Mouse (Mus musculus) ES-E14 (cell line): ENCODE data around the gene Atp10b.

ENCODE experiments used
- HCFC1 ChIP-seq: IDR thresholded peaks from 2 replicates; pipeline ENCODE4 v1.6.1; 2012; ENCODE audit warnings: low read length, inconsistent platforms, borderline replicate concordance; ENCODE audit not compliant: insufficient read depth
- MAFK ChIP-seq: IDR thresholded peaks from 2 replicates; pipeline ENCODE4 v1.6.1; 2014; ENCODE audit warnings: mild to moderate bottlenecking, low read depth, low read length, inconsistent platforms; ENCODE audit not compliant: insufficient read depth

DNA sequence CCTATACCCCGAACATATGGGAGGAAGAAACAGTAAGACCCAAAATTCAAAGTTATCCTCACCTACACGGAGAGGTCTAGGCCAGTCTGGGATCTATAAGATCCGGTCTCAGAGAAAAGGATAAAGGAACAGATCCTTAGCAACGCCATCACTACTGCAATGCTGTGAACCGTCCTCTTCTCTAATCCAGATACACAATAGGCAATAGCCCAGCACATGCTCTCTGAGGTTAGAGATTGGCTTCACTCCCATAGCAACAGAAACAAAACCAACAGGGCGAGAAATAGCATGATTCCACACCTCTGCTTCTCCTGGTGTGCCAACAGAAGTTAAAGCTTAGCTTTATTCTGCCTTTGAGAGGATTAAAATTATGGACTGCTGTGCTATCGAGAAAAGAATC, 82.4 kb downstream of the Atp10b start:
- no peak for TF ChIP-seq MAFK
- no peak for TF ChIP-seq HCFC1
